Mouse (Mus musculus) embryonic facial prominence, embryonic 13.5 days (tissue): ENCODE results near the gene Esam. TPM values are rescaled to one million over a fixed set of nuclear protein-coding genes. Genes with fewer than 3 reads are reported as not detected.

Source experiments
- ATAC-seq: fragments of 200-750 bp; cut with Nextera tagmentation; 2 replicates; pipeline ENCODE4 v1.8.0; 2017; ENCODE audit warnings: low read depth; ENCODE audit not compliant: insufficient number of reproducible peaks, insufficient read depth, low FRiP score, low TSS enrichment
- H3K27ac ChIP-seq: fragments of 300-500 bp; sonication (generic); 2 replicates; pipeline ENCODE4 v1.5.1; 2015; ENCODE audit warnings: moderate library complexity, mild to moderate bottlenecking, inconsistent platforms
- H3K27me3 ChIP-seq: fragments of 300-500 bp; sonication (generic); 2 replicates; pipeline ENCODE4 v1.6.1; 2015; ENCODE audit warnings: mild to moderate bottlenecking, inconsistent platforms
- H3K36me3 ChIP-seq: fragments of 300-500 bp; sonication (generic); 2 replicates; pipeline ENCODE4 v1.6.1; 2015; ENCODE audit warnings: mild to moderate bottlenecking, inconsistent platforms
- H3K4me1 ChIP-seq: fragments of 300-500 bp; sonication (generic); 2 replicates; pipeline ENCODE4 v1.6.1; 2015; ENCODE audit warnings: inconsistent platforms
- H3K4me2 ChIP-seq: fragments of 300-500 bp; sonication (generic); 2 replicates; pipeline ENCODE4 v1.6.1; 2015; ENCODE audit warnings: moderate library complexity, mild to moderate bottlenecking, inconsistent platforms
- H3K4me3 ChIP-seq: fragments of 300-500 bp; sonication (generic); 2 replicates; pipeline ENCODE4 v1.5.1; 2015; ENCODE audit warnings: mild to moderate bottlenecking, inconsistent platforms
- H3K9ac ChIP-seq: fragments of 300-500 bp; sonication (generic); 2 replicates; pipeline ENCODE4 v1.6.1; 2015; ENCODE audit warnings: mild to moderate bottlenecking, inconsistent platforms
- H3K9me3 ChIP-seq: fragments of 300-500 bp; sonication (generic); 2 replicates; pipeline ENCODE4 v1.6.1; 2016; ENCODE audit warnings: inconsistent platforms
- WGBS: fragments of 180-500 bp; shearing (Covaris S2); methylation state at CpG from one replicate; pipeline ENCODE4 v1.1.7; 2015; ENCODE audit warnings: mixed read lengths; 5-methylcytosine and 5-hydroxymethylcytosine counted together
- polyA plus RNA-seq: library from polyadenylated mRNA; unstranded; fragments of >200 nt; fragmentation: Nextera tagmentation; extraction: Ambion mirVana; gene quantifications from 2 replicates; pipeline ENCODE4 v1.2.1, GENCODE M21; 2015

Gene Esam
- polyA plus RNA-seq: 39.5 and 41.7 TPM in 2 replicates

DNA sequence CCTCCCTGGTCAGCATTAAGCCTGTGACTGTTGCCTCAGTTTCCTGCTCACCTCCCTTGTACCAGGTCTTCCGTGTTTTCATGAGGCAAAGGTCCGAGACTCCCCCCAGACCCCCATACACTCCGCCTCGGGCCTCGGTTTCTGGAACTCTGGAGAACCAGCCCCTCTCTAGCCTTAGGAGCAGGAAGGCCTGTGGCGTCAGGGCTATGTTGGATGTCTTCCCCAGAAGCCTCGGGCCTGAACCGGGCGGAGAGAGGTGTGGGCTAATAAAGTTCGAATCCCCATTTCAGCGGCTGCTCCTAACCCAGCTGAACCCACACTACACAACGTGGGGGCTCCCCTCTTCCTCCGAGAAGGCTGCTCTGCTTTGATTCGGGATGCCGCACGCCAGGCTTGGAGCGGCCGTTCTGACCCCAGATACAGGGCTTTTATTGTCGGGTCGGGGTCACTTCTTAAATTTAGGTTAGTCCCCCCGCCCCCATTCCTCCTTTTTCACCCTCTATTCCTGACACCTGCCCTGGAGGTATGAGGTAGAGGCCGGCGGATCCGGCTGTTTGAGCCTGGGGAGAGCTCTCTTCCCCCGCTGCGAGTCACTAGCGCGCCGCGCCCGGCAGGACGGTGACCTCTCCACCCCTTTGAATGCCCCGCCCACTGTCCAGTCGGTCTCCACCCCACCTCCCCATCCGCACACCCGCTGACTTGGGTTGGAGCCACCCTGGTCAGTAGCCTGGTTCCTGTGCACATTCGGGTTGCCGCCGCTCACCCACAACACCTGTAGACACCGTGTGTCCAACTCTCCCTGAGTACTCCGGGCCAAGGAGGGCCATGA lies at the start of gene Esam:
TSS of gene Esam (plus strand) at position 683 of the 829 bp plus-strand sequence.
- ATAC-seq: no peak
- peak within 1 kb of the TSS; percentile 16 for H3K4me3 ChIP-seq
- H3K27ac ChIP-seq: no peak within 1 kb of the TSS

DNA sequence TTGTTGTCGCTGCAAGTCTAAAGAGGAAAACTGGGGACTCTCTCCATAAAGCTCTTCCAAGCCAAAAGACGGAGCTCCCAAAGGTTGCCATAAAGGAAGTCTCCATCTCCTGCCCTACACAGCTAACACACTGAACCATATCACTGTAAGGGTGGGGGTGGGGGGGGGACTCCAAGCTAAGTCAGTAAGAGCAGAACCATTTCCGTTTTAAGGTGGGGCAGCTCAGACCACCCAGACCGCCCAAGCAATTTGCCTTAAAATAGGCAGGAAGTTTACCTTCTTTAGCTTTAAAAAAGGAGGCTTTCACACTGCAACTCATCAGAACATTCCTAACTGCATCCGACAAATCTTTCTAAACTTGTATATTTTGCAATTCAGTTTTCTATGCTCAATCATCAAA lies 42.7 kb upstream of the Esam start:
- Histone ChIP-seq H3K4me3 (no peak overlapping the region), H3K36me3 (no peaks in the 10 kb centered on the region), H3K9me3 (no peaks in the 10 kb centered on the region), H3K27me3 (no peaks in the 10 kb centered on the region), H3K27ac (no peak overlapping the region), H3K4me1 (peaks cover 9% of the 10 kb centered on the region), H3K4me2 (no peak overlapping the region), H3K9ac (no peak overlapping the region)
- no peak for ATAC-seq
- 65% methylated on average over 5 of the region's 5 CpGs for WGBS

More for the DNA sequence above, at the start of gene Esam:
- Histone ChIP-seq H3K4me2 (peak within 1 kb of the TSS; percentile 66), H3K9ac (peak within 1 kb of the TSS; percentile 27; the same call in 1 of the 2 replicates), H3K4me1 (peaks cover 35% of the 10 kb centered on the region), H3K27me3 (peaks cover 68% of the 10 kb centered on the region), H3K36me3 (peaks cover 30% of the 10 kb centered on the region), H3K9me3 (no peaks in the 10 kb centered on the region; the same call in 1 of the 2 replicates)
- 4% methylated on average over 41 of the region's 41 CpGs for WGBS

DNA sequence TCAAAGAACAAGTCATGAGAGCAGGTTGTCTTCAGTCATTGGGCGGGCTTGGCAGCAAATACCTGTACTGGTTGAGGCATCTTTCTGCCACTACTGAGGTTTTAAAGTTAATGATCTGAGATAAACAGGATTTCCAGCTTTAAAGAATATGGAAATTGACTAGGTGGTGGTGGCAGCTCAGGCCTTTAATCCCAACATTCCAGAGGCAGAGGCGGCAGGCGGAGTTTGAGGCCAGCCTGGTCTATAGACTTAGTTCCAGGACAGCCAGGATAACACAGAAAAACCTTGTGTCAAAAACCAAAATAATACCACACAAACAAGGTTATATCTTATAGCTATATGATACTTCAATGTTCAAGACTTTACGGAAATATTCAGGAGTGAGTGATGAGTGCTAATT lies 39.8 kb upstream of the Esam start:
- H3K4me3 ChIP-seq: peak overlapping the region; percentile 97
- WGBS: 32% methylated on average over 4 of the region's 4 CpGs
- no peak for ATAC-seq
- H3K4me1 ChIP-seq: peaks cover 20% of the 10 kb centered on the region
- H3K36me3 ChIP-seq: peaks cover 3% of the 10 kb centered on the region; the same call in 1 of the 2 replicates
- H3K27ac ChIP-seq: peak overlapping the region; percentile 99
- no peaks in the 10 kb centered on the region for H3K27me3 ChIP-seq
- peak overlapping the region; percentile 87 for H3K4me2 ChIP-seq
- H3K9ac ChIP-seq: peak overlapping the region; percentile 95
- no peaks in the 10 kb centered on the region for H3K9me3 ChIP-seq

DNA sequence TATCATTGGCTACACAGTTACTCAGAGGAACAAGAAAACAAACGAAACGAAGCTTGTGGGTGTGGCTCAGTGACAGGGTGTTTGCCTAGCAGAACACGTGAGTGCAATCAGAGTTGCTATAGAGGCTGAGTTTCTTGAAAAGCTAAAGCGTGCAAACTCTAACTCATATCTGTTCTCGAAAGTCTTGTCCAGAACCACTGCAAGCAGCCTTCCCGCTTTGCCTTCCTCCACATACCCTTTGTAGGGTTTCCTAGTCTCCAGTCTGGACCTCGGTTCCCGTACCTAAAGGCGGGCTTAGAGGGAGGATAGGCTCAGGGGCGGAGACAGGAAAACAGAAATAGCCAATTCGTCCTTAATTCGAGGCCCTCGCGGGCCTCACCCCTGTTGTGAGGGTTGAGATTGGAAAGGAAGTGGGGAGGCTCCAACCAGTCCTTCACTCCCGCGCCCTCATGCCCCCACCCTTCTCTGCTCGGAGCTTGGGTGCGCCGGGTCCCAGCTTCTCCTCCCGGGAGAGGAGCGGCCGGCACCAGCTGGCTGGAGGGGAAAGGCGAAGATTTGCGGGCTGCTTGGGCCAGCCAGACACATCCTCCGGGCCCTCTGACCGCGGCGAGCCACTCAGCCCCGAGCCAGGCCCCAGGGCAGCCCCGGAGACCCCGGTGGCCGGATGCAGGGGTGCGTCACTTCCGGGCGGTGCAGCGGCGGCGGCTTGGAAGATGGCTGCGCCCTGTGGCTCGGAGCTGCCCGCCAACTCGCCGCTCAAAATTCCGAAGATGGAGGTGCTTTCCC lies 39.1 kb upstream of the Esam start, which contains the start of gene Msantd2:
TSS of gene Msantd2 (plus strand) at position 709 of the 786 bp plus-strand sequence.
- peak within 1 kb of the TSS; percentile 87 for H3K4me2 ChIP-seq
- H3K27me3 ChIP-seq: no peaks in the 10 kb centered on the region
- ATAC-seq: peak; percentile 93
- WGBS: under 1% methylated on average over 42 of the region's 44 CpGs
- H3K9me3 ChIP-seq: no peaks in the 10 kb centered on the region
- peak within 1 kb of the TSS; percentile 99 for H3K27ac ChIP-seq
- peak within 1 kb of the TSS; percentile 95 for H3K9ac ChIP-seq
- H3K36me3 ChIP-seq: peaks cover 10% of the 10 kb centered on the region; the same call in 1 of the 2 replicates
- peaks cover 20% of the 10 kb centered on the region for H3K4me1 ChIP-seq
- H3K4me3 ChIP-seq: peak within 1 kb of the TSS; percentile 97

DNA sequence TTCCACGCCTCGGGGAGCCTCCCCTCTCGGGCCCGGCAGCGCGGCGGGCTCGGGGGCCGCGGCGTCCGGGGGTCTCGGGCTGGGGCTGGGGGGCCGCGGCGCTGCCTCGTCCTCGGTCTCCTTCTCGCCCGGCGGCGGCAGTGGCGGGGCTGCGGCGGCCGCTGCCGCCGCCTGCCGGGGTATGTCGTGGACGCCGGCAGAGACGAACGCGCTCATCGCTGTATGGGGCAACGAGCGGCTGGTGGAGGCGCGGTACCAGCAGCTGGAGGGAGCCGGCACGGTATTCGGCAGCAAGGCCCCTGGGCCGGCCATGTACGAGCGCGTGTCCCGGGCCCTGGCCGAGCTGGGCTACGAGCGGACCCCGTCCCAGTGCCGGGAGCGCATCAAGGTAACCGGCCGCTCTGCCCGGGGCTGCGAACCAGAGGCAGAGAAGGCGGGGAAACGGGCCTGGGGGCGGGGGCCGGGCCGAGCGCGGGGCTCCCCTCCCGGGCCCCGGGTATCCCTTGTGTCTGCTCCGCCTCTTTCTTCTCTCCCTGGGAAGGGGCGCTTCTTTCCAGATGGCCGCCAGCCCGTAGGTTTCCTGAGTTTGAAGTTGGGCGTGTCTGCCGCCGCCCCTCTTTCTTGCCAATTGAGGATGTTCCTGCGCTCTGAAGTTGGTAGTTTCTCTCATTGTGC lies 38.3 kb upstream of the Esam start:
- Histone ChIP-seq H3K27me3 (no peaks in the 10 kb centered on the region), H3K36me3 (peaks cover 13% of the 10 kb centered on the region; the same call in 1 of the 2 replicates), H3K4me3 (peak overlapping the region; percentile 97), H3K27ac (peak overlapping the region; percentile 99), H3K9me3 (no peaks in the 10 kb centered on the region), H3K9ac (peak overlapping the region; percentile 95), H3K4me2 (peak overlapping the region; percentile 87), H3K4me1 (peaks cover 20% of the 10 kb centered on the region)
- ATAC-seq: peak; percentile 70
- WGBS: under 1% methylated on average over 58 of the region's 75 CpGs

GRCm38 (mm10) chr9:37495761-37496160 lies 32.1 kb upstream of the Esam start:
- Histone ChIP-seq H3K4me1 (0 out of 2 replicates have a peak, but pooled peaks cover 6% of the 10 kb centered on the region), H3K4me3 (no peak overlapping the region), H3K27ac (no peak overlapping the region), H3K4me2 (no peak overlapping the region), H3K36me3 (peaks cover 17% of the 10 kb centered on the region; the same call in 1 of the 2 replicates), H3K27me3 (no peaks in the 10 kb centered on the region), H3K9me3 (no peaks in the 10 kb centered on the region), H3K9ac (no peak overlapping the region)
- WGBS: 57% methylated on average over 3 of the region's 3 CpGs
- no peak for ATAC-seq

DNA sequence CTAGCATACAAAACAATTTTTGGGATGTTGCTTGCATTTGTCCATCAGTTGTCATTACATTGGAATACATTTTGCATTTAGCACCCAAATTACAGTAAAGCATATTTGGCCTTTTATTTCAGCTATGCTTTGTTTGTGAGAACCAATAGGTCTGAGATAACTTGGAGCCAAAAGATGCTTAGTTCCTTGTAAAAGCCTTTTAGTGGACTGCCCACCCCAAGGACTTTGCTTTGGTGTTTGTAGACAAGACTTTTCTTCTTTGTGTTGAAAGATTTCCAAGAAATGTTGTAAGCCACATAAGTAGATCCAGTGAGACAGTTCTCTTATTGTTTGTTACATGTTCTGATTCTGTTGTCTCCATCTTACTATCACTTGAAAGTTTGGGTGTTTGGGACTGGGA lies 31.6 kb upstream of the Esam start:
- Histone ChIP-seq H3K4me1 (0 out of 2 replicates have a peak, but pooled peaks cover 4% of the 10 kb centered on the region), H3K27me3 (no peaks in the 10 kb centered on the region), H3K4me3 (no peak overlapping the region), H3K9ac (no peak overlapping the region), H3K9me3 (no peaks in the 10 kb centered on the region), H3K27ac (no peak overlapping the region), H3K4me2 (no peak overlapping the region), H3K36me3 (peaks cover 17% of the 10 kb centered on the region; the same call in 1 of the 2 replicates)
- ATAC-seq: no peak

GRCm38 (mm10) chr9:37500201-37500600 lies 27.7 kb upstream of the Esam start:
- H3K27me3 ChIP-seq: no peaks in the 10 kb centered on the region
- no peaks in the 10 kb centered on the region for H3K9me3 ChIP-seq
- no peak overlapping the region for H3K4me3 ChIP-seq
- H3K36me3 ChIP-seq: peaks cover 4% of the 10 kb centered on the region; the same call in 1 of the 2 replicates
- no peak overlapping the region for H3K9ac ChIP-seq
- H3K27ac ChIP-seq: no peak overlapping the region
- no peak overlapping the region for H3K4me2 ChIP-seq
- ATAC-seq: no peak
- 87% methylated on average over 3 of the region's 3 CpGs for WGBS
- H3K4me1 ChIP-seq: no peaks in the 10 kb centered on the region

DNA sequence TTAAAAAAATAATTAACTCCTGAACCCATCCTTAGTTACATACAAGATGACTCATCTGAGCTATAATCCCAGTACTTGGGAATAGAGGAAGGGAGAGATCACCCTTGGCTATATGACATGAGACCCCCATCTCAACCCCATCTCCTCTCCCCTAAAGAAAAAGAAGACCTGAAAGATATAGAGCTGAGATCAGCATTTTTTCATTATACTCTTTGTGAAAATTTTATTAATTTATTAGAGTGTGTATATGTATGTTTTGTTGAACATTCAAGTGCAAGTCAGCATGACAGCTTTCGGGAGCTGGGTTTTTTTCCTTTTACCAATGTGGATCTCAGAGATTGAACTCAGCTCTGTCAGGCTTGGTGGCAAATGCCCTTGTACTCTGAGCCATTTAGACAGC lies 26.7 kb upstream of the Esam start:
- Histone ChIP-seq H3K36me3 (peaks cover 4% of the 10 kb centered on the region; the same call in 1 of the 2 replicates), H3K9me3 (no peaks in the 10 kb centered on the region), H3K4me3 (no peak overlapping the region), H3K27ac (no peak overlapping the region), H3K4me2 (no peak overlapping the region), H3K9ac (no peak overlapping the region), H3K27me3 (no peaks in the 10 kb centered on the region), H3K4me1 (no peaks in the 10 kb centered on the region)
- WGBS: 96% methylated on average over 1 of the region's 1 CpGs
- ATAC-seq: no peak

GRCm38 (mm10) chr9:37504348-37504747 lies 23.5 kb upstream of the Esam start:
- ATAC-seq: no peak
- Histone ChIP-seq H3K4me3 (no peak overlapping the region), H3K4me1 (no peaks in the 10 kb centered on the region), H3K27ac (no peak overlapping the region), H3K9ac (no peak overlapping the region), H3K4me2 (no peak overlapping the region), H3K9me3 (no peaks in the 10 kb centered on the region), H3K27me3 (no peaks in the 10 kb centered on the region), H3K36me3 (peaks cover 4% of the 10 kb centered on the region; the same call in 1 of the 2 replicates)

- no peak for ATAC-seq
- Histone ChIP-seq H3K4me1 (no peaks in the 10 kb centered on the region), H3K9me3 (no peaks in the 10 kb centered on the region)
Measured at GRCm38 (mm10) chr9:37506023-37506422, 21.9 kb upstream of the Esam start.

More at GRCm38 (mm10) chr9:37506023-37506422, 21.9 kb upstream of the Esam start:
- no peak overlapping the region for H3K4me3 ChIP-seq
- H3K36me3 ChIP-seq: no peaks in the 10 kb centered on the region
- no peaks in the 10 kb centered on the region for H3K27me3 ChIP-seq
- H3K9ac ChIP-seq: no peak overlapping the region
- no peak overlapping the region for H3K4me2 ChIP-seq
- WGBS: 87% methylated on average over 1 of the region's 1 CpGs
- no peak overlapping the region for H3K27ac ChIP-seq
